Mouse (Mus musculus): Measurements from ENCODE around the gene Mapkapk2. TPM values are rescaled to one million over a fixed set of nuclear protein-coding genes. Genes with fewer than 3 reads are reported as not detected.

The Mapkapk2 gene
- polyA plus RNA-seq, 1 experiment from 2014 or later: 60.3 TPM

DNA sequence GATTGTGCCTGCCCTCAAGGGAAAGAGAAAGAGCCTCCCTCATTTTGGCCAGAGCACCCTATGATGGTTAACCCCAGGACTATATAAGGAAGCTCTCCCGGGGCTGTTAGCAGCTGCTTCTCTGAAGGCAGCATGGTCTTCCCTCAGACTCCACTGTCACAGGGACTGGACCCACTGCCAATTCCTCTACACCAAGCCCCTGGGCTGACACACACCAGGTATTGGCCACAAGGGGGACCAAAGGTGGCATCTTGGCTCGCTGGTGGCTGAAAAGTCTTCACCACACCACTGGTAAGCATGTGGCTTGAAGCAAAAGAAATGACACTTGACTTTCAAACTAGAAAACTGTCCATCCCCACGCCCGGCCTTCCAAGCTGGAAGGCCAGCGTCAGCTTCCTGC, 47.0 kb downstream of the Mapkapk2 start:
- WGBS: 80% methylated on average over 5 of the region's 5 CpGs
- Histone ChIP-seq H3K36me3 (peaks cover 33% of the 10 kb centered on the region), H3K9me3 (no peaks in the 10 kb centered on the region), H3K27me3 (ENCODE audit: insufficient read depth, poor library complexity, severe bottlenecking) (no peaks in the 10 kb centered on the region), H3K4me1 (peaks cover 39% of the 10 kb centered on the region), H3K4me3 (no peak overlapping the region), H3K27ac (no peak overlapping the region)
- no peak for DNase-seq (ENCODE audit: low spot score)

DNA sequence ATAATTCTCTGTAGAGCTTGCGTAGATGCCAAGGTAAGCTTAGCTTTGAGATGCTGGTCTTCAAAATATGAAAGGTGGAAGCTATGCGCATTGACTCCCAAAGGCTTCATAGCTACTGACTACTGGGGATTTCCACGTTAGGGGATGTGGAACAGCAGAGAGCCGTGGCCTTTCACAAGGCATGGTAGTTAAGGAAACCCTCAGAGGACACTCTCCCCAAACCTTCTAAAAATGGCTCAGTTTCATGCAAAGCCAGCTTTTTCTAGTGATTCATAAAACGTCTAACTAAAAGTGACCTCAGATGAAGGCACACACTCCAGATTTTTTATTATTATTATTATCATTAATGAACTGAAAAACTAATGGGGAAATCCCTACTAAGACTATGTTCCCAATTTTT, 47.6 kb downstream of the Mapkapk2 start:
- 92% methylated on average over 5 of the region's 5 CpGs for WGBS
- H3K27ac ChIP-seq: no peak overlapping the region
- H3K4me3 ChIP-seq: no peak overlapping the region
- H3K27me3 ChIP-seq (ENCODE audit: insufficient read depth, poor library complexity, severe bottlenecking): no peaks in the 10 kb centered on the region
- peaks cover 39% of the 10 kb centered on the region for H3K4me1 ChIP-seq
- peaks cover 27% of the 10 kb centered on the region for H3K36me3 ChIP-seq
- no peaks in the 10 kb centered on the region for H3K9me3 ChIP-seq
- no peak for DNase-seq (ENCODE audit: low spot score)

DNA sequence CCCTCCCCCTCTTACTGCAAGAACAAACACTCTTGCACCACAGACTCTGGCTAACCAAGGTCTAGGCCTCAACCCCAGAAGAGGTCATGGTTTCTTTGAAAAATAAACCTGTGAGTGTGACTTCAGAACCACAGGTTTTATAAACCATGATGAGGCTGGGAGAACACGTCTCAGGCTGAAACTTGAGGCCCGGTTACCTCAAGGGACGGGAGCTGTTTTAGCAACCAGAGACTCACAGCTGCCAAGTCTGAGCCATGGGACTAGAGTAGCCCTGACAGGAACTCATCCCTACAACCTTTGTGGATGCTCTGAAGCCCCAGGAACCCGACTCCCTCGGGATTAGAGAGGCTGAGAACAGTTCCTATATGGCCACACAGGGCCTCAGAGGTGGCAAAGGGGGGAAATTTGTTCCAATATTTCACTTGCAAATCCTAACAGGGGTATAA, 48.2 kb downstream of the Mapkapk2 start:
- Histone ChIP-seq H3K27ac (no peak overlapping the region), H3K4me1 (peaks cover 39% of the 10 kb centered on the region), H3K36me3 (peaks cover 20% of the 10 kb centered on the region), H3K4me3 (no peak overlapping the region), H3K9me3 (no peaks in the 10 kb centered on the region), H3K27me3 (ENCODE audit: insufficient read depth, poor library complexity, severe bottlenecking) (no peaks in the 10 kb centered on the region)
- 81% methylated on average over 5 of the region's 5 CpGs for WGBS
- DNase-seq (ENCODE audit: low spot score): no peak

DNA sequence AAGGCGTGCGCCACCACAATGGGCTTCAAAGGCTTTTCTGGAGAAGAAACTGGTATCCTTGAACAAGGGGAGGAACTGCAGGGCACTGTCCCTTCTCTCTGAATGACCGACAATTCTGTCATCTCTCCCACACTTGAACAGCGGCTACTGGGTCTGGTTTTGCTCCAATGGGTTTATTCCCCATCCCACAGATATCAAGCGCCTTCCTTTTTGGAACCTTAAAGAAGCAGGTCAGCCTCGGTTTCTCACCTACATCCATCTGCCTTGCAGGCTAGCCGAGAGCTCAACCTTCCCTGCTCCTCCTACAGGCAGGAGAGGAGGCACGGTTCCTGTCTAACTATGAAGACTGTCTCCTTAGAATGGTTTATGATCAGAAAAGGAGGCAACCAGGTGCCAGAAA, 48.7 kb downstream of the Mapkapk2 start:
- no peaks in the 10 kb centered on the region for H3K27me3 ChIP-seq (ENCODE audit: insufficient read depth, poor library complexity, severe bottlenecking)
- peaks cover 16% of the 10 kb centered on the region for H3K36me3 ChIP-seq
- H3K27ac ChIP-seq: no peak overlapping the region
- peaks cover 39% of the 10 kb centered on the region for H3K4me1 ChIP-seq
- 85% methylated on average over 8 of the region's 8 CpGs for WGBS
- H3K9me3 ChIP-seq: no peaks in the 10 kb centered on the region
- no peak overlapping the region for H3K4me3 ChIP-seq
- no peak for DNase-seq (ENCODE audit: low spot score)

DNA sequence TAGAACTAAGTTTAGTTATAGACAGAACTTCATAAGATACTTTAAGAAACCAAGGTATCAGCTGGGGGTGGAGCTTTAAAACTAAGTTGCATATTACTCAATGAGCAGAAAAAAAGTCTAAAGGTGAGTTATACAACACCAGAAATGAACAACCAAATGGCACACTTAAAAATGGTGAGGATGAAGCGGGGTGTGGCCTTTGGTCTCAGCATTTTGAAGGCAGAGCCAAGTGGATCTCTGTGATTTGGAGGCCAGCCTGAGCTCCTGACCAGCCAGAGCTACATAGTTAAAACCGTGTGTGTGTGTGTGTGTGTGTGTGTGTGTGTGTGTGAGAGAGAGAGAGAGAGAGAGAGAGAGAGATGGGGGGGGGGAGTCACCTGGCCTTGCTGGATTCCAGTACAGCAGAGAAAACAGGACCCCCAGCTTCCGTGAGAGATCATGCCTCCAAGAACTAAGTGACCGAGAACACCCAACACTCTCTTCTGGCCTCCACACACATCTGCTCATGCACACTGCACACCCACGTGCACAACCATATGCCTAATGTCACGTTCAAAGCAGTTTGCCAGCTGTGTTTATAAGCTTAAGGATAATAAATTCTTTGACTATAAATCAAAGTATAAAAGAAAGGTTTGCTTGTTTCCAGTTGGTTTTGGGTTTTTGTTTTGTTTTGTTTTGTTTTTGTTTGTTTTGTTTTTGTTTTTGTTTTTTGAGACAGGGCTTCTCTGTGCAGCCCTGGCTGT, 49.3 kb downstream of the Mapkapk2 start:
- H3K36me3 ChIP-seq: peaks cover 12% of the 10 kb centered on the region
- H3K27ac ChIP-seq: no peak overlapping the region
- DNase-seq (ENCODE audit: low spot score): no peak
- no peaks in the 10 kb centered on the region for H3K9me3 ChIP-seq
- H3K4me1 ChIP-seq: peaks cover 32% of the 10 kb centered on the region
- H3K4me3 ChIP-seq: no peak overlapping the region
- 84% methylated on average over 6 of the region's 6 CpGs for WGBS
- H3K27me3 ChIP-seq (ENCODE audit: insufficient read depth, poor library complexity, severe bottlenecking): no peaks in the 10 kb centered on the region

DNA sequence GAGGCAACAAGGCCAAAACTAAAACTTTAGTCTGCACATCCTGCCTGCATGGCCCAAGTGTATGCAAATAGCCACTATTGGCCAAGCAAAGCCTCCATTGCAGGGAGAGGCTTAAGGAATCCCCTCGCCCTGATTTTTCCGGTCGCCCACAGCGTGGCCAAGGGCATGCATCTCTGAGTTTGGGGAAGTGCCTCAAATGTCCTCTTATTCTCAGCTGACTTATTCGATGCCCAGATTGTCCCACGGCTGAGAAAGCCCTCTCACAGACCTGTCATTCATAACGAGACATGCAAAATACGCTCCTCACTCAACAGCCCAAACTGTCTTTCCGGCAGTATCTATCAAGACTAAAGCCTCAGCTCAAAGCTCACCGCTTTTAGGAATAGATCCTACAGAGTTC, 51.0 kb downstream of the Mapkapk2 start:
- DNase-seq (ENCODE audit: low spot score): no peak
- Histone ChIP-seq H3K9me3 (no peaks in the 10 kb centered on the region), H3K4me1 (peaks cover 26% of the 10 kb centered on the region), H3K36me3 (no peaks in the 10 kb centered on the region), H3K27me3 (ENCODE audit: insufficient read depth, poor library complexity, severe bottlenecking) (no peaks in the 10 kb centered on the region), H3K27ac (peak overlapping the region; percentile 30; the same call in 1 of the 2 replicates), H3K4me3 (no peak overlapping the region)
- WGBS: 80% methylated on average over 10 of the region's 10 CpGs

DNA sequence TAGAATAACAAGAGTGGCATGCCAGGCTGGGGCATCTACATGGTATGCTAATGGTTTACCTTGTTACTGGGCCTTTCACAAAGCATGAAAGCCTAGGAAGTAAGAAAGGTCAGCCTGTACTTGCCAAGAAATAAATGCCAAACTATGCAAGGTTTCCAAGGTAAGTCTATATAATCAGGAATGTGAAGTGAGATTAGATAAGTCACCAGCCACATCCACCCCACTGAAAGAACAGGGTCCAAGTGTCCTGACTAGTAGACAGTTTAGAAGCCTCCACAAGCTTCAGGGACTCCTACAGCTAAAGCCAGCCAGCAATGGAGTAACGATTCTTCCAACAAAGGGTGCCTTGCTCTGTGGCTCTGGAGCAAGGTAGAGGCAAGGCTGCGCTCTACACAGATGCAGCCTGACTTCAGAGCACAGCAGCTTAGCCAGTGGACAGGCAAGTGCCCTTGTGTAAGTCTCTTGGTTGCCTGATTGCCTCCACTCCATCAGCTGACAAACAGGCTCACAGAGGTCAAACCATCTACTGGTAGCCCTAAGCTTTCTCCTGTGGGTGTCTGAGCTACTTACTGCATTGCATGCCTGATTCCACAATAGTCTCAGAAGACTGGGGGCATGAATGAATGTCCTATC, 51.8 kb downstream of the Mapkapk2 start:
- WGBS: 82% methylated on average over 2 of the region's 2 CpGs
- DNase-seq (ENCODE audit: low spot score): no peak
- Histone ChIP-seq H3K36me3 (no peaks in the 10 kb centered on the region), H3K27me3 (ENCODE audit: insufficient read depth, poor library complexity, severe bottlenecking) (no peaks in the 10 kb centered on the region), H3K27ac (0 out of 2 replicates have a peak overlapping the region, but pooled peaks have one; percentile 30), H3K9me3 (no peaks in the 10 kb centered on the region), H3K4me3 (no peak overlapping the region), H3K4me1 (peaks cover 19% of the 10 kb centered on the region; the same call in 1 of the 2 replicates)

DNA sequence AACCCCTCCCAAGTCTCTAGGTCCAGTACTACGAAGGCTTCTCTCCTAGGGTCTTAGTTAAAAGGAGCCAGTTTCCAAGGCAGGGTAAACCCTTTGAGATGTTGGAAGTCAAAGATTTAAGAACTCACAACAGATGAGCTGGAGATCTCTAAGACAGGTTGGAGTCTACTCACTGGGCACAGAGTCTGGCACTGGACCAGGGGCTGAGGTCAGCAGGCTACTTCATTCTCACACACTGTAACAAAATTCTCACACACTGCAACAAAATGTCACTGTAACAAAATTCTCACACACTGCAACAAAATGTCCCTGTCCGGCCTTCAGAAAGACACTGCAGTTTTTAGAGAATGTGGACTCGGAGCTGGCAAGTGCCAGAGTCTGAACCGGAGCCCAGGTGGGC, 54.0 kb downstream of the Mapkapk2 start:
- peaks cover 19% of the 10 kb centered on the region; the same call in 1 of the 2 replicates for H3K4me1 ChIP-seq
- 92% methylated on average over 4 of the region's 4 CpGs for WGBS
- H3K9me3 ChIP-seq: no peaks in the 10 kb centered on the region
- no peak overlapping the region for H3K27ac ChIP-seq
- no peaks in the 10 kb centered on the region for H3K27me3 ChIP-seq (ENCODE audit: insufficient read depth, poor library complexity, severe bottlenecking)
- no peak overlapping the region for H3K4me3 ChIP-seq
- DNase-seq (ENCODE audit: low spot score): no peak
- H3K36me3 ChIP-seq: no peaks in the 10 kb centered on the region

DNA sequence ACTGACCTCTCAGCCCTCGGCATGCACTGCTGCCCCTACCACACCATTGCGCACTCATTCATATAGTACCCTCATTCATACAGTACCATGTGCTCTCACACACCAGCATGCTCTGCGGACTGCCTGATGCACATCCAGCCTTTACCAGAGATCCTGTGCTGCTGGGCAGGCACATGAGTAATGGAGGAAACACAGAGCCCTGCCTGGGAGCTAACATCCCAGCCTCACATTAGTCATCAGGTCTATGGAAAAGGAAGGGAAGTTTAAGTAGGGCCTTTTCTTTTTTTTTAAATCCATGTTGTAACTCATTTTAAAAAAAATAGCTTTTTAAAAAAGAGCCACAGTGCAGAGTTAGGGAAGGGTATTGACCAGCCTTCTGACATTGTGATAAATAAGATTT, 54.9 kb downstream of the Mapkapk2 start:
- no peaks in the 10 kb centered on the region for H3K9me3 ChIP-seq
- H3K4me1 ChIP-seq: peaks cover 19% of the 10 kb centered on the region; the same call in 1 of the 2 replicates
- peak overlapping the region; percentile 60 for H3K27ac ChIP-seq
- DNase-seq (ENCODE audit: low spot score): no peak
- no peaks in the 10 kb centered on the region for H3K27me3 ChIP-seq (ENCODE audit: insufficient read depth, poor library complexity, severe bottlenecking)
- H3K4me3 ChIP-seq: no peak overlapping the region
- WGBS: 85% methylated on average over 3 of the region's 3 CpGs
- H3K36me3 ChIP-seq: no peaks in the 10 kb centered on the region

DNA sequence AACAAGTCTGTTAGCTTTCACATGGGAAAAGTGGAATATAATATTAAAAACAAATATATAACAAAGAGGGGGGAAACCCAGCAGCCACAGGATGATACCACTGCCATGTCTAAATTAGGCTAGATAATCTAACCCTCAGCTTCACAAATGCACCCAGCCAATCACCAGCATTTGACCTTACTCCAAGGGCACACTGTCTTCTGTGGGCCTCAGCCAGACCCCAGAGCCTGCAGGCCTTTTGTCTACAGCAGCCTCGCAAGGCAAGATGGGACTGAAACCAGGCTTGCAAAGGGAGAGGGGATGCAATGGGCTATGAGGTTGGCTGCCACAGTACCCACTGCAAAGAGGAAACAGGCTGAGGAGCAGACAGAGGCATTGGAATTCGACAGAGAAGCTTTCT, 55.4 kb downstream of the Mapkapk2 start:
- H3K27ac ChIP-seq: peak overlapping the region; percentile 60
- WGBS: 69% methylated on average over 2 of the region's 2 CpGs
- no peaks in the 10 kb centered on the region for H3K36me3 ChIP-seq
- peaks cover 19% of the 10 kb centered on the region; the same call in 1 of the 2 replicates for H3K4me1 ChIP-seq
- no peaks in the 10 kb centered on the region for H3K9me3 ChIP-seq
- no peak for DNase-seq (ENCODE audit: low spot score)
- no peaks in the 10 kb centered on the region for H3K27me3 ChIP-seq (ENCODE audit: insufficient read depth, poor library complexity, severe bottlenecking)
- H3K4me3 ChIP-seq: no peak overlapping the region

DNA sequence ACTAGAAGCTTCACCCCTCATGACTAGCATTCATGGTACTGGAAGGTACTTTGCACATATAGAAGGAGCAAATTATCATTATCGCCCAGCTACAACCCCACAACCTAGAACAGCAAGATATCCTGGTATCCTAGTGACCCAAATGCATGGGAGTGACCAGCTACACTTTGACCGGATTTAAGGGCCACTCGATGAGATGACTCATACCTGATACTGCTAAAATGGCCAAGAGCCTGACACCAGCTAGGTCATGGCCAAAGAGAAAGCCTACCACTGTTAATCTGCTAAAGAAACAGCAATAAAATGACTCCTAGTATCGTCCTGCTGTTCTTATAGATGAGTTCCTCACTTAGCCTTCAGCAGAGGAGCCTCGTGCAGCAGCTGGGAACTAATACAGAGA, 58.1 kb downstream of the Mapkapk2 start:
- H3K27ac ChIP-seq: no peak overlapping the region
- peaks cover 5% of the 10 kb centered on the region; the same call in 1 of the 2 replicates for H3K4me1 ChIP-seq
- DNase-seq (ENCODE audit: low spot score): no peak
- no peak overlapping the region for H3K4me3 ChIP-seq
- WGBS: 83% methylated on average over 5 of the region's 5 CpGs
- H3K36me3 ChIP-seq: no peaks in the 10 kb centered on the region
- H3K9me3 ChIP-seq: no peaks in the 10 kb centered on the region
- no peaks in the 10 kb centered on the region for H3K27me3 ChIP-seq (ENCODE audit: insufficient read depth, poor library complexity, severe bottlenecking)

DNA sequence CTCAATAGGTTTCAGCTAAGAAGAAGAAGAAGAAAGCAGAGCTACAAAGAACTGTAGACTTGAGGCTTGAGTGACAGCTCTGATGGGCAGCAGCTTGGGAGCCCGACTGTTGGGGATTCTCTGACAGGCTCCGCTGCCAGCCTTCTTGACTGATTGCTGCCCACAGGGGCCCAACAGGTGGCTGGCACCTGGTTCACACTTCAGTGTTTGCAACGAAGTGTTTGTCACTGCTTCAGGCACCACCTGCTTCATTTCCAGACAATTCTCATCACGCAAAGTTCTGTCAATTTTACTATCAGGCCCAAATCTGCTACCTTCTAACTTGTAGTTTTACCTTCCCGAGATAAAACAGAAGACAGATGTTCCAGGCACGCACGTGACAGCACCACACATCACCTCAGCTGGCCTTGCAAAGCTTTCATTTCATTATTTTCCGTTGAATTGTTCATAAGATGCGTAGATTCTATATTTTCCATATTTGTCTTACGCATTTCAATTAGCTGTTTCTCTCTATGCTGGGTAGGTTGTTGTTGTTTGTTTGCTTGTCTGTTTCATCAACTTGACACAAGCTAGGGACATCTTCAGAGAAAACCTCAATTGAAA, 59.1 kb downstream of the Mapkapk2 start:
- 86% methylated on average over 10 of the region's 10 CpGs for WGBS
- Histone ChIP-seq H3K27ac (no peak overlapping the region), H3K4me1 (peaks cover 5% of the 10 kb centered on the region; the same call in 1 of the 2 replicates), H3K4me3 (no peak overlapping the region), H3K27me3 (ENCODE audit: insufficient read depth, poor library complexity, severe bottlenecking) (no peaks in the 10 kb centered on the region), H3K36me3 (no peaks in the 10 kb centered on the region), H3K9me3 (no peaks in the 10 kb centered on the region)
- no peak for DNase-seq (ENCODE audit: low spot score)

DNA sequence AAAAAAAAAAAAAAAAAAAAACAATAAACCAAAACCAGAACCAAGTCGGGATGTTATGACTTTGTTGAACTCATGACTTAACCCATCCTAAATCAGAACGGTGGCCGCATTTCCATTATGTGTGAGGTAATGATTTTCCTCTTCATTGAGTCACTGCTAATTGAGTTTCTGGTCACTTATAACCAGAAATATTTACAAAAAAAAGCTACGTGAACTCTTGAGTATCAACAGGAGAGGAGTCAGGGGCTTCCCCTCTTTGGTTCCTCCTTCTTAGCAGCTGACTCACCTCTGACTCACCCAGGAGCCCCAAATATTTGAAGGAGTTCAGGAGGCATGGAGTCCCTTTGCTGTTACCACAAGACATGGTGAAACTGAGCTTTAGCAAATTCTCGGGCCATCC, 59.6 kb downstream of the Mapkapk2 start:
- Histone ChIP-seq H3K36me3 (no peaks in the 10 kb centered on the region), H3K27ac (no peak overlapping the region), H3K4me3 (no peak overlapping the region), H3K4me1 (peaks cover 5% of the 10 kb centered on the region; the same call in 1 of the 2 replicates), H3K27me3 (ENCODE audit: insufficient read depth, poor library complexity, severe bottlenecking) (no peaks in the 10 kb centered on the region), H3K9me3 (no peaks in the 10 kb centered on the region)
- DNase-seq (ENCODE audit: low spot score): no peak
- 95% methylated on average over 5 of the region's 5 CpGs for WGBS
